Mouse (Mus musculus) neural tube, embryonic 15.5 days (tissue): ENCODE results near the gene Vmn1r204. TPM values are rescaled to one million over a fixed set of nuclear protein-coding genes. Genes with fewer than 3 reads are reported as not detected.
"Not testable (repeated sequence)": the region's sequence is repeated elsewhere in the genome, so short reads cannot be mapped to it uniquely, and the experiment has no call there.

Source experiments
- ATAC-seq: fragments of 200-750 bp; cut with Nextera tagmentation; 2 replicates; pipeline ENCODE4 v1.8.0; 2017; ENCODE audit warnings: mild to moderate bottlenecking, moderate TSS enrichment, moderate library complexity; ENCODE audit not compliant: low FRiP score
- H3K27ac ChIP-seq: fragments of 300-500 bp; sonication (generic); replicated peaks from 2 replicates; pipeline ENCODE4 v1.5.1; 2015; ENCODE audit warnings: mild to moderate bottlenecking, inconsistent platforms
- H3K27me3 ChIP-seq: fragments of 300-500 bp; sonication (generic); replicated peaks from 2 replicates; pipeline ENCODE4 v1.6.1; 2015; ENCODE audit warnings: inconsistent platforms
- H3K36me3 ChIP-seq: fragments of 300-500 bp; sonication (generic); 2 replicates; pipeline ENCODE4 v1.6.1; 2015; ENCODE audit warnings: inconsistent platforms
- H3K4me1 ChIP-seq: fragments of 300-500 bp; sonication (generic); 2 replicates; pipeline ENCODE4 v1.6.1; 2015; ENCODE audit warnings: inconsistent platforms
- H3K4me2 ChIP-seq: fragments of 300-500 bp; sonication (generic); 2 replicates; pipeline ENCODE4 v1.6.1; 2015; ENCODE audit warnings: inconsistent platforms, mild to moderate bottlenecking, moderate library complexity
- H3K4me3 ChIP-seq: fragments of 300-500 bp; sonication (generic); replicated peaks from 2 replicates; pipeline ENCODE4 v1.5.1; 2015; ENCODE audit warnings: mild to moderate bottlenecking, inconsistent platforms
- H3K9ac ChIP-seq: fragments of 300-500 bp; sonication (generic); replicated peaks from 2 replicates; pipeline ENCODE4 v1.6.1; 2015; ENCODE audit warnings: mild to moderate bottlenecking, inconsistent platforms
- H3K9me3 ChIP-seq: fragments of 300-500 bp; sonication (generic); replicated peaks from 2 replicates; pipeline ENCODE4 v1.6.1; 2016; ENCODE audit warnings: inconsistent platforms
- WGBS: fragments of 180-500 bp; shearing (Covaris S2); methylation state at CpG from one replicate; pipeline ENCODE4 v1.1.7; 2015; ENCODE audit warnings: mixed read lengths; 5-methylcytosine and 5-hydroxymethylcytosine counted together
- polyA plus RNA-seq: library from polyadenylated mRNA; unstranded; fragments of >200 nt; fragmentation: Nextera tagmentation; extraction: Ambion mirVana; gene quantifications from 2 replicates; pipeline ENCODE4 v1.2.1, GENCODE M21; 2015

Vmn1r204 gene
- polyA plus RNA-seq: not detected in 2 replicates

- H3K36me3 ChIP-seq, H3K9me3 ChIP-seq, H3K9ac ChIP-seq, H3K4me1 ChIP-seq, H3K27ac ChIP-seq, H3K4me3 ChIP-seq, H3K27me3 ChIP-seq, ATAC-seq, H3K4me2 ChIP-seq: not testable (repeated sequence)
- WGBS: 60% methylated on average over 1 of the region's 1 CpGs
These were observed at the start of gene Vmn1r204 for GRCm38 (mm10) chr13:22552898-22553297. Gene Vmn1r204, plus strand, starts transcription at chr13:22553198.

- Histone ChIP-seq H3K27me3 (no peaks in the 10 kb centered on the region), H3K4me1 (no peaks in the 10 kb centered on the region), H3K9me3 (no peaks in the 10 kb centered on the region), H3K36me3 (no peaks in the 10 kb centered on the region), H3K9ac (no peak within 1 kb of the TSS), H3K4me2 (no peak within 1 kb of the TSS), H3K27ac (no peak within 1 kb of the TSS), H3K4me3 (no peak within 1 kb of the TSS)
- no peak for ATAC-seq
These were observed 47.7 kb upstream of the Vmn1r204 start, which contains the start of gene Vmn1r202 for GRCm38 (mm10) chr13:22505281-22505680. Gene Vmn1r202, minus strand, starts transcription at chr13:22505381.

- ATAC-seq: no peak
- H3K27ac ChIP-seq: no peak within 1 kb of the TSS
- H3K4me3 ChIP-seq: no peak within 1 kb of the TSS
- no peak within 1 kb of the TSS for H3K9ac ChIP-seq
- no peaks in the 10 kb centered on the region for H3K27me3 ChIP-seq
- H3K36me3 ChIP-seq: no peaks in the 10 kb centered on the region
- no peak within 1 kb of the TSS for H3K4me2 ChIP-seq
- no peaks in the 10 kb centered on the region for H3K9me3 ChIP-seq
- no peaks in the 10 kb centered on the region for H3K4me1 ChIP-seq
These were observed 35.2 kb upstream of the Vmn1r204 start, which contains the start of gene Vmn1r203 for GRCm38 (mm10) chr13:22517814-22518213. Gene Vmn1r203, plus strand, starts transcription at chr13:22518114.

GRCm38 (mm10) chr13:22574911-22575310, 21.9 kb downstream of the Vmn1r204 start:
- not testable (repeated sequence) for H3K36me3 ChIP-seq, H3K4me2 ChIP-seq, H3K9ac ChIP-seq, ATAC-seq, H3K4me3 ChIP-seq, H3K27me3 ChIP-seq, H3K27ac ChIP-seq, H3K9me3 ChIP-seq, H3K4me1 ChIP-seq
- WGBS: 81% methylated on average over 3 of the region's 3 CpGs

GRCm38 (mm10) chr13:22583336-22583735, 30.3 kb downstream of the Vmn1r204 start:
- not testable (repeated sequence) for H3K4me3 ChIP-seq, ATAC-seq, H3K27ac ChIP-seq, H3K4me1 ChIP-seq, H3K27me3 ChIP-seq, H3K9me3 ChIP-seq, H3K9ac ChIP-seq, H3K4me2 ChIP-seq, H3K36me3 ChIP-seq
- 82% methylated on average over 14 of the region's 14 CpGs for WGBS

GRCm38 (mm10) chr13:22592900-22593299, 39.9 kb downstream of the Vmn1r204 start, which contains the start of gene Vmn1r205:
Gene Vmn1r205, minus strand, starts transcription at chr13:22593000.
- no peak within 1 kb of the TSS for H3K27ac ChIP-seq
- no peak within 1 kb of the TSS for H3K4me3 ChIP-seq
- no peak within 1 kb of the TSS for H3K9ac ChIP-seq
- no peaks in the 10 kb centered on the region for H3K36me3 ChIP-seq
- H3K4me1 ChIP-seq: no peaks in the 10 kb centered on the region
- no peak within 1 kb of the TSS for H3K4me2 ChIP-seq
- 88% methylated on average over 3 of the region's 3 CpGs for WGBS
- no peaks in the 10 kb centered on the region; the same call in 1 of the 2 replicates for H3K9me3 ChIP-seq
- ATAC-seq: no peak
- no peaks in the 10 kb centered on the region for H3K27me3 ChIP-seq

Other genes starting within 250 kb of the Vmn1r204 start
- not detected in 2 replicates for gene Vmn1r197, start 228.6 kb upstream of the Vmn1r204 start, polyA plus RNA-seq
- not detected in 2 replicates for gene Vmn1r198, start 202.8 kb upstream of the Vmn1r204 start, polyA plus RNA-seq
- not detected in 2 replicates for gene Vmn1r199, start 173.4 kb upstream of the Vmn1r204 start, polyA plus RNA-seq
- not detected in 2 replicates for gene Vmn1r200, start 162.8 kb upstream of the Vmn1r204 start, polyA plus RNA-seq
- not detected in 2 replicates for gene Vmn1r201, start 81.3 kb upstream of the Vmn1r204 start, polyA plus RNA-seq
- not detected in 2 replicates for gene Vmn1r202, start 47.8 kb upstream of the Vmn1r204 start, polyA plus RNA-seq
- not detected in 2 replicates for gene Vmn1r203, start 35.1 kb upstream of the Vmn1r204 start, polyA plus RNA-seq
- gene Vmn1r205, start 39.8 kb downstream of the Vmn1r204 start, polyA plus RNA-seq: not detected in 2 replicates
- gene Vmn1r206, start 71.1 kb downstream of the Vmn1r204 start, polyA plus RNA-seq: not detected in 2 replicates
- not detected in 2 replicates for gene Vmn1r207-ps, start 176.4 kb downstream of the Vmn1r204 start, polyA plus RNA-seq
- not detected in 2 replicates for gene Vmn1r208, start 224.2 kb downstream of the Vmn1r204 start, polyA plus RNA-seq